Mouse (Mus musculus) intestine, postnatal 0 days (tissue): ENCODE measurements around the gene Ccdc85b. TPM values are rescaled to one million over a fixed set of nuclear protein-coding genes. Genes with fewer than 3 reads are reported as not detected.

ENCODE experiments used
- ATAC-seq: fragments of 200-750 bp; cut with Nextera tagmentation; 2 replicates; pipeline ENCODE4 v1.8.0; 2017; ENCODE audit warnings: mild to moderate bottlenecking, moderate TSS enrichment, moderate library complexity
- H3K27ac ChIP-seq: fragments of 300-500 bp; sonication (generic); 2 replicates; pipeline ENCODE4 v1.5.1; 2014; ENCODE audit warnings: mild to moderate bottlenecking, low read depth, low read length, moderate library complexity
- H3K27me3 ChIP-seq: fragments of 300-500 bp; sonication (generic); replicated peaks from 2 replicates; pipeline ENCODE4 v1.6.1; 2014; ENCODE audit warnings: low read length, mixed read lengths; ENCODE audit not compliant: control insufficient read depth, insufficient read depth
- H3K36me3 ChIP-seq: fragments of 300-500 bp; sonication (generic); 2 replicates; pipeline ENCODE4 v1.6.1; 2014; ENCODE audit warnings: mild to moderate bottlenecking, moderate library complexity; ENCODE audit not compliant: control insufficient read depth, insufficient read depth
- H3K4me1 ChIP-seq: fragments of 300-500 bp; sonication (generic); replicated peaks from 2 replicates; pipeline ENCODE4 v1.6.1; 2014; ENCODE audit warnings: antibody characterized with exemption, low read length, mixed read lengths; ENCODE audit not compliant: control insufficient read depth, insufficient read depth
- H3K4me2 ChIP-seq: fragments of 300-500 bp; sonication (generic); replicated peaks from 2 replicates; pipeline ENCODE4 v1.6.1; 2014; ENCODE audit warnings: low read depth, mild to moderate bottlenecking, moderate library complexity
- H3K4me3 ChIP-seq: fragments of 300-500 bp; sonication (generic); 2 replicates; pipeline ENCODE4 v1.5.1; 2014; ENCODE audit warnings: low read depth, low read length
- H3K9ac ChIP-seq: fragments of 300-500 bp; sonication (generic); 2 replicates; pipeline ENCODE4 v1.6.1; 2014; ENCODE audit warnings: mild to moderate bottlenecking, low read depth, low read length
- H3K9me3 ChIP-seq: fragments of 300-500 bp; sonication (generic); 2 replicates; pipeline ENCODE4 v1.6.1; 2016; ENCODE audit warnings: mixed run types; ENCODE audit not compliant: control insufficient read depth
- CTCF ChIP-seq: sonication (generic); IDR thresholded peaks from 2 replicates; pipeline ENCODE4 v1.5.1; 2016; ENCODE audit warnings: low read depth, mild to moderate bottlenecking, control low read depth, antibody characterized with exemption, moderate library complexity
- WGBS: fragments of 180-500 bp; shearing (Covaris S2); extraction: QIAGEN DNeasy Blood & Tissue Kit; methylation state at CpG from one replicate; pipeline ENCODE4 v1.1.7; 2014; 5-methylcytosine and 5-hydroxymethylcytosine counted together
- polyA plus RNA-seq: library from polyadenylated mRNA; unstranded; fragments of >200 nt; fragmentation: Nextera tagmentation; extraction: Ambion mirVana; gene quantifications from 2 replicates; pipeline ENCODE4 v1.2.1, GENCODE M21; 2015

Ccdc85b gene
- polyA plus RNA-seq, 1 experiment from 2014 or later, result 7.3 TPM

DNA sequence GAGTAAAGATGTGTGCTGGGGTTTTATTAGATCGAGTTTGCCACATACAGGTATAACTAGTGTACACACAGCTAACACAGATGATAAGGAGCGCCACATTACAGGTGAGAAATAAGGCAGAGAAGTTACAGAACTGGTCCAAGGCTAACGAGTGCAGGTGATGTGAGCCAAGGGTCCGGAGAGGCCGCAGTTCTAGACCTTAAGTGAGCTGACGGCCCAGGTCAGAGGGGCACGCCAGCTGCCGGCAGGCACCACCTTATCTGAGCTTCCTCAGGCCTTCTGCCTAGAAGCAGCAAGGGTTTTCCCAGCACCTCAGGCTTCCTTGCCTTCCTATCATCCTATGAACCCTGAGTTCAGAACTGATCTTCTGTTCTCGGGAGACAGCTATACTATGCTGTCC is 38.1 kb downstream of the Ccdc85b start:
- Histone ChIP-seq H3K9me3 (no peaks in the 10 kb centered on the region), H3K27ac (no peak overlapping the region), H3K9ac (no peak overlapping the region), H3K36me3 (peaks cover 41% of the 10 kb centered on the region), H3K4me2 (no peak overlapping the region), H3K4me3 (no peak overlapping the region), H3K4me1 (no peaks in the 10 kb centered on the region), H3K27me3 (no peaks in the 10 kb centered on the region)
- 89% methylated on average over 9 of the region's 9 CpGs for WGBS
- no peak for TF ChIP-seq CTCF
- ATAC-seq, result no peak

DNA sequence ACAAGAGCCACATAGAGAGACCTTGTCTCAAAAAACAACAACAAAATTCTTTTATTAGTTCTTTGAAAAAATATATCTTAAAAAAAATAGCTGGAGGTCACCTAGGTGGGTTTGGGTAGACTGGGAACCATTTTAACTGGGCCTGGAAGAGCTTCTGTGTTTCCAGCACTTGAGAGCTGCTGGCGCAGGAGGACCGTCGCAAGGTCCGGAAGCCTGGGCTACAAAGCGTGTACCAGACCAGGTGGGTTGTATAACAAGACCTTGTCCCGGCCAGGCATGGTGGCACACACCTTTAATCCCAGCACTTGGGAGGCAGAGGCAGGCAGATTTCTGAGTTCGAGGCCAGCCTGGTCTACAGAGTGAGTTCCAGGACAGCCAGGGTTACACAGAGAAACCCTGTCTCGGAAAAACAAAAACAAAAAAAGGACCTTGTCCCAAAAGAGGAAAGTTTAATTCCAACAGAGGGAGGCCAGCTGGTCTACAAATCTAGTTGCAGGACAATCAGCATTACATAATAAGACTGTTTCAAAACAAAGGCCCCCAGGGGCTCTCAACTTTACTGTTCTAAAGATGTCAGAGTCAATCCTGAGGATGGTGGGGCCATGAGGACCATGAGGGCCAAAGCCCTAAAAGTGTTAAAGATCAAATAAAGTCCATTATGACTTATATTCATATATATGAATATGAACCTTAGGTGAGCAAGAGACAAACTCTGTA is 38.8 kb downstream of the Ccdc85b start:
- Histone ChIP-seq H3K4me1 (no peaks in the 10 kb centered on the region), H3K27me3 (no peaks in the 10 kb centered on the region), H3K4me3 (no peak overlapping the region), H3K27ac (no peak overlapping the region), H3K9ac (no peak overlapping the region), H3K9me3 (no peaks in the 10 kb centered on the region), H3K4me2 (no peak overlapping the region), H3K36me3 (peaks cover 41% of the 10 kb centered on the region)
- no peak for ATAC-seq
- 95% methylated on average over 8 of the region's 8 CpGs for WGBS
- no peak for TF ChIP-seq CTCF

DNA sequence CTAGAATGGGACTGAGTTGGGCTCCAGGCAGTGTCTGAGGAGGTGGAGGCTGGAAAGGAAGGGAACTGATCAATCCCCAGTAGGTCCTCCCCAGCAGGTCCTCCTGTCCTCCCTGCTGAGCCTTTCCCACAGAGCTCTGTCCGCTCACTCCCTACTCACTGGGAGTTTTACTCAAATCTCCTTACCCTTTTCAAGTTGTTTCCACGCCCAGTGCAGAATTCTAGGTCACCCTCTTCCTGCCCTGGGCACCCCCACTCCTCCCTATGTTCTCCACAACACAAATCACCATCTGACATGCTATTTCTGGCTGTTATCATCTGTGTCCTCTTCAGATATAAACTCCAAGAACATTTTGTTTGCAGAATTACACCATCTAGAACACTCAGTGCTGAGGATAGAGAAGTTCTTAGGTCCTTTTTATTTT is 43.1 kb downstream of the Ccdc85b start:
- Histone ChIP-seq H3K9me3 (no peaks in the 10 kb centered on the region), H3K4me1 (no peaks in the 10 kb centered on the region), H3K27ac (no peak overlapping the region), H3K4me3 (no peak overlapping the region), H3K4me2 (no peak overlapping the region), H3K27me3 (no peaks in the 10 kb centered on the region), H3K9ac (no peak overlapping the region), H3K36me3 (peaks cover 11% of the 10 kb centered on the region; the same call in 1 of the 2 replicates)
- TF ChIP-seq CTCF, result no peak
- WGBS, result 74% methylated on average over 2 of the region's 2 CpGs
- no peak for ATAC-seq

DNA sequence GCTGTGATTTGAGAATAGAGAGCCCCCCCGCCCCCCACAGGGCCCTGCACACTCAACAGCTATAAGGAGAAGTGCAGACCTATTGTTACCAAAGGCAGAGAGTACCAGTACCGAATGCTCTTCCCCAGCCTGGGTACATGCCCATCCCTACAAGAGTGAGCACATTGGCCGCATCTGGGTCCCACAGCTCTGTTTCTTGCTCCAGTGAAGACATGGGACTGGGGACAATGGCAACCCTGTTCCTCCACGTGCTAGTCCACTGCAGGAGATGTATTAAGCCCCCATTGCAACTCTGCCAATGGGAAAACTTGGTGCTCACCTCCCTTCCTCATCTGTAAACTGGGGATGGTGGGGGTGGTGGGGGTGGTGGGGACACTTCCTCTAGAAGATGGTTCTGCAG is 43.9 kb downstream of the Ccdc85b start:
- no peak overlapping the region for H3K4me3 ChIP-seq
- ATAC-seq, result no peak
- no peaks in the 10 kb centered on the region for H3K9me3 ChIP-seq
- H3K27ac ChIP-seq, result no peak overlapping the region
- 81% methylated on average over 4 of the region's 4 CpGs for whole genome bisulfite sequencing
- no peaks in the 10 kb centered on the region for H3K27me3 ChIP-seq
- 0 out of 2 replicates have a peak, but pooled peaks cover 9% of the 10 kb centered on the region for H3K36me3 ChIP-seq
- H3K9ac ChIP-seq, result no peak overlapping the region
- TF ChIP-seq CTCF, result no peak
- H3K4me2 ChIP-seq, result no peak overlapping the region
- no peaks in the 10 kb centered on the region for H3K4me1 ChIP-seq

DNA sequence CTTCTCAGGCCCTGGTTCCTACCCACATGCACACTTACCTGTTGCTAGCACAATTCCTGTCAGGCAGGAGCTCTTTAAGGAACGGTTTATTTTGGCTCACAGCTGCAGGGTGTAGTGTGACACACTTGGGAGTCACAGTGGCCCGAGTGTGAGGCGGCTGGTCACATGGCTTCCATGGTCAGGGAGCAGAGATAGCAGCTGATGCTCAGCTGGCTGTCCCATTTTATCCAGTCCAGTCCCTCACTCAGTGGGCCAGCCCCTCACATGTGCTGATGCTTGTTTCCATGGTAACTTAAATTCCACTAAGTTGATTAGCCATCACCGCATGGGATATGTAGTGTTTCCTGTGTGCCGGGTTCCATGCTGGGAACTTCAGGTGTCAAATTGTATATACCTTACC is 45.7 kb downstream of the Ccdc85b start:
- TF ChIP-seq CTCF, result no peak
- no peaks in the 10 kb centered on the region for H3K9me3 ChIP-seq
- no peaks in the 10 kb centered on the region for H3K27me3 ChIP-seq
- H3K4me2 ChIP-seq, result no peak overlapping the region
- H3K4me1 ChIP-seq, result no peaks in the 10 kb centered on the region
- no peak overlapping the region for H3K27ac ChIP-seq
- H3K4me3 ChIP-seq, result no peak overlapping the region
- no peak for ATAC-seq
- H3K9ac ChIP-seq, result no peak overlapping the region
- no peaks in the 10 kb centered on the region for H3K36me3 ChIP-seq
- WGBS, result 72% methylated on average over 5 of the region's 5 CpGs

DNA sequence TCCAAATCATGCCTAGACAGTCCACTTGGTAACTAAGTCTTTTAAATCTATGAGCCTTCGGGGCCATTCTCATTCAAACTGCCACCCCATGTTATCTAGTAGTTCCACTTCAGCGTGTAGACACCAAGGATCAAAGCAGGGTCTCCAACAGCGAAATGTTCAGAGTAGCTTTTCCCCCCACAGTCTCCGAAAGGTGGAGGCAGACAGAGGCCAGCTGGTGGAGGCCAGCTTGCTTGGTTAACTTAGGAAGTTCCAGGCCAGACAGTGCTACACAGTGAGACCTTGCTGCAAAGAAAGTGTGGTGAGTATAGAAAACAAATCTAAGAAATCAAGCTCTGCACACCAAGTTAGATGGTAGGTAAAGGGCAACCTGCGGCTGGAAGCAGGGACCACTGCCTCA is 47.1 kb downstream of the Ccdc85b start:
- no peak for ATAC-seq
- H3K4me2 ChIP-seq, result no peak overlapping the region
- 88% methylated on average over 5 of the region's 5 CpGs for WGBS

More for the DNA sequence above, 47.1 kb downstream of the Ccdc85b start:
- no peaks in the 10 kb centered on the region for H3K36me3 ChIP-seq
- no peaks in the 10 kb centered on the region for H3K9me3 ChIP-seq
- H3K27me3 ChIP-seq, result no peaks in the 10 kb centered on the region
- no peak overlapping the region for H3K9ac ChIP-seq
- H3K4me1 ChIP-seq, result no peaks in the 10 kb centered on the region
- TF ChIP-seq CTCF, result no peak
- no peak overlapping the region for H3K27ac ChIP-seq
- no peak overlapping the region for H3K4me3 ChIP-seq
